Mouse (Mus musculus): ENCODE measurements around the gene Lkaaear1.

Gene Lkaaear1

GRCm38 (mm10) chr2:181698241-181698640 is at the start of gene Lkaaear1:
Lkaaear1 (minus strand) TSS chr2:181698442.
- DNase-seq (ENCODE audit: low spot score) = no peak

GRCm38 (mm10) chr2:181730051-181730450 is 31.8 kb upstream of the Lkaaear1 start:
- no peak for DNase-seq (ENCODE audit: low spot score)

- no peak for DNase-seq (ENCODE audit: low spot score)
Measured at GRCm38 (mm10) chr2:181727659-181728262, 29.5 kb upstream of the Lkaaear1 start.

- DNase-seq (ENCODE audit: low spot score) = peak; percentile 6
Measured at GRCm38 (mm10) chr2:181722213-181722612, 24.0 kb upstream of the Lkaaear1 start.

- DNase-seq (ENCODE audit: low spot score) = no peak
Measured at GRCm38 (mm10) chr2:181721200-181721599, 23.0 kb upstream of the Lkaaear1 start.

- DNase-seq (ENCODE audit: low spot score) = no peak
Measured at GRCm38 (mm10) chr2:181720061-181720460, 21.8 kb upstream of the Lkaaear1 start.

GRCm38 (mm10) chr2:181716991-181717390 is 18.7 kb upstream of the Lkaaear1 start:
- no peak for DNase-seq (ENCODE audit: low spot score)

- DNase-seq (ENCODE audit: low spot score) = no peak
Measured at GRCm38 (mm10) chr2:181715382-181715781, 17.1 kb upstream of the Lkaaear1 start.

- no peak for DNase-seq (ENCODE audit: low spot score)
Measured at GRCm38 (mm10) chr2:181714903-181715326, 16.7 kb upstream of the Lkaaear1 start, which contains the start of gene Oprl1. Oprl1 (plus strand) TSS chr2:181715016.

GRCm38 (mm10) chr2:181713749-181714148 is 15.5 kb upstream of the Lkaaear1 start:
- DNase-seq (ENCODE audit: low spot score) = no peak

GRCm38 (mm10) chr2:181706668-181707067 is 8.4 kb upstream of the Lkaaear1 start:
- DNase-seq (ENCODE audit: low spot score) = no peak

GRCm38 (mm10) chr2:181696801-181697420 is 1.3 kb downstream of the Lkaaear1 start:
- DNase-seq (ENCODE audit: low spot score) = no peak

- no peak for DNase-seq (ENCODE audit: low spot score)
Measured at GRCm38 (mm10) chr2:181695776-181696175, 2.5 kb downstream of the Lkaaear1 start.

- no peak for DNase-seq (ENCODE audit: low spot score)
Measured at GRCm38 (mm10) chr2:181694581-181694980, 3.7 kb downstream of the Lkaaear1 start.

- no peak for DNase-seq (ENCODE audit: low spot score)
Measured at GRCm38 (mm10) chr2:181693339-181694280, 4.6 kb downstream of the Lkaaear1 start, which contains the start of gene Rgs19. Rgs19 (minus strand) TSS chr2:181693977.

- DNase-seq (ENCODE audit: low spot score) = no peak
Measured at GRCm38 (mm10) chr2:181692304-181692703, 5.9 kb downstream of the Lkaaear1 start.

- no peak for DNase-seq (ENCODE audit: low spot score)
Measured at GRCm38 (mm10) chr2:181691571-181691970, 6.7 kb downstream of the Lkaaear1 start.

GRCm38 (mm10) chr2:181691083-181691482 is 7.2 kb downstream of the Lkaaear1 start:
- DNase-seq (ENCODE audit: low spot score) = no peak

- DNase-seq (ENCODE audit: low spot score) = no peak
Measured at GRCm38 (mm10) chr2:181689466-181690160, 8.6 kb downstream of the Lkaaear1 start.

GRCm38 (mm10) chr2:181687586-181687985 is 10.7 kb downstream of the Lkaaear1 start:
- no peak for DNase-seq (ENCODE audit: low spot score)

- DNase-seq (ENCODE audit: low spot score) = no peak
Measured at GRCm38 (mm10) chr2:181685686-181686085, 12.6 kb downstream of the Lkaaear1 start.

GRCm38 (mm10) chr2:181684713-181685112 is 13.5 kb downstream of the Lkaaear1 start:
- DNase-seq (ENCODE audit: low spot score) = no peak
